Mouse (Mus musculus) heart, adult 11 months (tissue): ENCODE data around the gene Whamm.
A peak's percentile ranks its signal among the peaks of the same experiment; 100 is the strongest.

ENCODE experiments used
- DNase-seq: peaks from one replicate; pipeline ENCODE4 v3.0.0; 2022

Gene Whamm

DNA sequence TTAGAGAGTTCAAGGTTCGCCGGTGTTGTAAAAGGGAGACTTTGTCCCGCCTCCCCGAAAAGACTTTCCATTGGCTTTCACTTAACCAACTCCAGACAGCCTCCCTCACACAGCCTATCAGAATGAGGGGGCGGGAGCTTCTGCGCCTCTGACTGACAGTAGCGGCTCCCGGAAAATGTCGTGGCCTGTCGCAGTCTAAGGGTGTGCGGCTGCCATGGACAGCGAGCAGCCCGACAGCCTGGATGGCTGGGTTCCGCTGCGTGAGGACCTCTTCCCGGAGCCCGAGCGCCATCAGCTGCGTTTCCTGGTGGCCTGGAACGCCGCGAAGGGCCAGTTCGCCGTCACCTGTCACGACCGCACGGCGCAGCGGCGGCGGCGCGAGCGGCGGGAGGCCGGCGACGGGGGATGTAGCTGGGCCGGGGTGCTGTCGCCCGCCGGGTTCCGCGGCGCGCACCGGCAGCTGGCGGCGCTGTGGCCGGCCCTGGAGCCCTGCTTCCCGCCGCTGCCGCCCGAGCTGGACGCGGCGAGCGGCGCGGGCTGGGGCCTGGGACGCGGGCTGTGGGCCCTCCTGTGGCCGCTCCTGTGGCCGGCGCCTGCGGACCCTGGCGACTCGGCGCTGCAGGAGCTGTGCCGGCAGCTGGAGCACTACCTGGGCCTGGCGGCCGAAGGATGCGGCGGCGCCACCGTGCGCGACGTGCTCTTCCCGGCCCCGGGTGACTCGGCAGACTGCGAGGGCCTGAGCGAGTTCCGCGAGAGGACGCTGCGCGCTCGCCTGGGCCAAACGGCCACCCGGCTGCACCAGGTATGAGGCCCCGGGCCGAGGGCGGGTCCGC is at the start of gene Whamm:
Whamm (plus strand) TSS at position 159 of the 833 bp plus-strand sequence.
- peak; percentile 100 for DNase-seq

DNA sequence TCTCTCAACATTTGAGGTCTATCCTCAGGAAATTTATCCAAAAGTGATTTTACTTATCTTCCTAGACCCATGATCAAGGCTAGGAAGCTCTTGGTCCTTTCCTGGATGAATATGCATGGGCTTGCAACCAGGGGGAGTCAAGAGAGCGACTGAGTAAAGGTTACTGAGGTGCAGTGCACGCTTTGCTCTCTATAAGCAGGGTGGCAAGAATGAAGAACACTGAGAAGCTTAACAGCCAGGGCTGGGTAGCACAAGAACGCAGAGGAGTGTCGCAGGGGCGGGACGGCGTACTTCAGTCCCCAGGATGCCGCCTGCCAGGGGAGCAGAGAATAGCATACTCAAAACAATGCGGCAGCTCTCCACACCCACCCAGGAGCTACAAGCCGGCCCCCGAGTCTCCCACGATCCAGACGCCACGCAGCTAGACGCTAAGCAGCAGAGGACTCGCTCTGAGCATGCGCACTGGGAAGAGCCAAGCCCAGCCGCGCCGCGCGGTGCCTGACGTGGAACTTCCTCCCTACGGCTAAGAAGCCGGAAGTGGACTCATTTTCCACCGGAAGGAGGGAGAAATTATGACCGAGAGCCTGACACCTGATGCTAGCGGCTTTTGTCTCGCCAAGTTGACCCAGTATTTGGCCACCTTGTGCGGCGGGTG is 47.9 kb upstream of the Whamm start:
- DNase-seq = peak; percentile 99

DNA sequence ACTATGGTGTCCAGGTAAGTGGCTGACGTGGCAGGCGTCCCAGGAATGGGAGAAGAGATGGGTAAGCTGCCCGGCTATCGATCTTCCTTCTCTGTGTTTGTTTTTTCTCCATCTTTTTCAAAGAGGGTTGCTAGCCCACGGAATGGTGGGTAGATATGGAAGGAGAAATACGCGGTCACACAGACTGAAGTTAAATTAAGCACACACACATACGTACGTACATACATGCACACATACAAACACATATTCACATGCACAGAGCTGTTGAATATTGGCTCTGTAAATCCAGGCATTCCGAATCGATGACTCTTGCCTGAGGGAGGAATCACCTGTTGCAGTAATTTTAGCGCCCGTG is 47.4 kb upstream of the Whamm start:
- no peak for DNase-seq

DNA sequence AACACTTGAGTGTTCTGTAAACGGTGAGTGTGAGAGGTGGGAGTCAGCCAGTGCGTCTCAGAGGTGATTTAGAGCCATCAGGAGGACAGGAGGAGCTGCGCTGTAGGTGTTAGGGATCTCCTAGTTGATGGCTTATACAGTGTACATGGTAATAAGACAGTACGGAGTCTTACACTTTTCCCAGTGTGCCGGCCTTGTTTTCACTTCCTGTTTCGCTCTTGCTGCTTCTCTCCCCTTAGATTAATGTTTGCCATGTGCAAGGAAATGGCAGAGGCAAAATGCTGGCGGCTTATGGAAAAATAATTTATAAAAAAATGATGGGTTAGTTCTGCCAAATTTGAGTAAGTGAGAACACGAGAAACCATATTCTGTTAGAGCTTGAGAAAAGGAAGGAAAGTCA is 42.1 kb upstream of the Whamm start:
- no peak for DNase-seq

DNA sequence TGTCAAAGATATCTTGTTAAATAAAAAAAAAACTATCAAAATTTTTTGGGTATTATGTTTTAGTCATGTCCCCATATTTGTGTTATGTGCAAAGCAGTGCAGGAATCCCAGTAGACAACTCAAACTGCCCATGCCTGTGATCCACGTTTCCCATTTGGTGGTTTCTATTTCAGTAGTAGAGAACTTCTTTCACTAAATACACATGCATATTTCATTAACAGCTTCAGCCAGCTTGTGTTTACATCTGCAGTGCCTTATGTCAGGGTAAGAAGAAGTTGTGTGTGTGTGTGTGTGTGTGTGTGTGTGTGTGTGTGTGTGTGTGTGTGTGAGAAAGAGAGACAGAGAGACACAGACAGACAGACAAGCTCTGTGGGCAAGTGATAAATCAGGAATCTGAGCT is 39.6 kb upstream of the Whamm start:
- no peak for DNase-seq

DNA sequence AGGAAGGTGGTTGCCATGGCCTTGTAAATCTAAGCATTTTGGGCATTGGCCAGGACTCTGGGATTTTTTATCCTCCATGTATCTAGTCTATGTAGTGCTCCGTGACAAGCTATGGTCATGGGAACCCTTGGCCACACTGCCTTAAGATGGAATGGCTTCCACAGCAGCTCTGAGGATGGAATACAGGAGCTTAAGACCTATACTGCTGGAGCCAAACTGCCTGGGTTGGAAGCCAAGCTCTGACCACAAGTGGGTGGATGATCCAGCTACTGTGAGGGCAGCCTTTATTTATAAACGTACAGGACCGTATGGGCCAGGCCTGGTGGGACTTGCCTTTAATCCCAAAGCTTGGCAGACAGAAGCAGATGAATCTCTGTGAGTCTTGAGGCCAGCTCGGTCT is 34.6 kb upstream of the Whamm start:
- no peak for DNase-seq

DNA sequence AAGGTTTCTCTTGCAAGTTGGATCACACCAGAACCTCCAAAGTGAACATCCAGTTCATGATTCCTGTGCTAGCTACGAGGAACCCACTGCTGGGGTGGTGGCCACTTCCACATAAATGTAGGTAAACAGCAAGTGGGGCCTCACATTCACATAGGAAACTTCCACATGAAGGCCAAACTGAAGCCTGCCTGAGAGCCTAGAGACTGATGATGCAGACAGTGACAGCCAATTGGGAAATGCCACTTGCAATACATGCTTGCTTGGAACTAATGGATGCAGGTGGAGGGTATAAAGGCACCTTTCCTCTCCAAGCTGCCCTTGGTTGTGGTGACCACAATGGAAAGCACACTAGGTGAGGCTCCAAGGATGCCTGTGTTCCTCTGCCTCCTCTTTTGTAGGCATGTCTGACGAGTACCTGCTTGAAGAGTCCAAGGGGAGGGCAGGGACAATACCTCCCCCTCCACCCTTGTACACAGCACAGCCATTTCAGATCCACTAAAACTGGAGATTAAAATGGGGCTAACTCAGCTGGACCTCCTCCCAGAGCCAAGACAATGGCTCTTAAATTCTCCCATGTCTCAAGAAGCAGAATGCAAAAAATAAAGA is 32.9 kb upstream of the Whamm start:
- DNase-seq = peak; percentile 85

DNA sequence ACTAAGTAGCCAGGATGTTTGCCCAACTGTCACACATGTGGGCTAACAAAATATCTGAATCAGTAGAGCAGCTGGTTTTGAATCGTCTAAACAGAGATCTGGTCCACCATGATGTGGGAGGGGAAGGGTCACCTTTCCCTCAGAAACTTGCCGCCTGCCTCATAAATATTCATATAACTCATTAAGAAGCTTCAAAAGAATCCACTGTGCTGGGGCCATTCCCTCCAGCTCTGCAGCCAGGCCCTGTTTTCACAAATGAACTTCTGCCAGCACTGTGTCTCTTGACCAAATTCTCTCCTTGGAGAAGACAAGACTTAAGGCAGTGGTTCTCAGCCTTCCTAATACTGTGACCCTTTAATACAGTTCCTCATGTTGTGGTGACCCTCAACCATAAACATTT is 31.5 kb upstream of the Whamm start:
- no peak for DNase-seq

DNA sequence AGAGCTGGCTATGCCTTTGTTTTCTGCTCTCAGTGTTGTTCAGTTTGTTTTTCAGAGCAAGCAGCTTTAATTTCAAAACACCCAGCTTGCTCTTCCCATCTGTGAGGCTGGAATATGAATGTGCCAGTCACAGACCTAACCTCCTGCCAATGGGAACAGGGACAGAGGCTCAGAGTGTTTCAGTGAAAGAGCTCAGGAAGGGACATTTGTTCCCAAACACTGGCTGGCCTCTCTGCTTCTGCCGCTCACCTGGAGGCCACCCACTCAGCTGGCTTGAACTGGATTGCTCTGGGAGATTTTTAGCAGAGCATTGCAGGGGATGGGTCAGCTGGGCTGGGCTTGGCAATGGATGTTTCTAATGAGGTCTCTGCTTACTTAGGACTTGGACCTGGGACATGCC is 30.1 kb upstream of the Whamm start:
- DNase-seq = no peak

DNA sequence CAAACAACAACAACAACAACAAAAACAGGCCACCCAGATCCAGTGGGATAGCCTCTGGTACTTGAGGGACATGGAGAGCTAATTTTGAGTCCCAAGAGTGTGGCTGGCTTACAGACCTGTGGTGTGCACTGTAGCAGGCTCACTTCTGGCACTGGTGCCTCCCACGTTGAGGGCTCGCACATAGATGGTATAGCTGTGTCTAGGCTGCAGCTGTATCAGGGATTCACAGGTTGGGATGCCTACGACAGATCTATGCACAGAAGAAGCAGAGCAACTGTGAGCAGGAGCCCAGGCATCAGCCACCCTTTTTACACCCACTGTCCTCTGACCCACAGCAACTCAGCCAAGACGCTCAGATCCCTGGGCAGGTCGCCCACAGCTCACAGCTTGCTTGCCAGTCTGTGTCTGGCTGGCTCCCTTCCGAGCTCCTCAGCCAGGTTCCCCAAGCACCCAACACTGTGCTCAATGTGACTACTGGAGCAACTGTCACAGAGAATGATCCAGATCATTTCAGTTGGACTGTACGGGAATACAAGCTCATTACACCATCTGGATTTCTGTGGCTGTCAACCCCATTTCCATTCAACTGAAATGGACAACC is 29.0 kb upstream of the Whamm start:
- peak; percentile 97 for DNase-seq

DNA sequence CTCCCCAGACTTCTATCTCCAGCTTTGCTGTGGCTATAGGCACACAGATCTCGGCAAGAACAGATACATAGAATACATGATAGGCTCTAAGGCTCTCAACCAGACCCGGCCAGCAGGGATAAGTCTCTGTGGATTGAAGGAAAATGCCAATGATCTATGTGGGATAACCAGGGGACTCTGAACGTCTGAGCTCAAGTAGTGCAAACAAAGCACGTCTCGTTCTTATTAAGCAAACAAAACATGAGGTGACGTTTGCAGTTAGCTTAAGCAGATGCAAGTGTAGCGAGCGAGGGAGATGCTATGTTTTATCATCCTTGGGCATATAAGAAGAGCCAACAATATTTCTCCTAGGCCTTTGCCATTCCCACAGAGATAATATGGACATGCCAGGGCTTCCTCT is 28.1 kb upstream of the Whamm start:
- no peak for DNase-seq

DNA sequence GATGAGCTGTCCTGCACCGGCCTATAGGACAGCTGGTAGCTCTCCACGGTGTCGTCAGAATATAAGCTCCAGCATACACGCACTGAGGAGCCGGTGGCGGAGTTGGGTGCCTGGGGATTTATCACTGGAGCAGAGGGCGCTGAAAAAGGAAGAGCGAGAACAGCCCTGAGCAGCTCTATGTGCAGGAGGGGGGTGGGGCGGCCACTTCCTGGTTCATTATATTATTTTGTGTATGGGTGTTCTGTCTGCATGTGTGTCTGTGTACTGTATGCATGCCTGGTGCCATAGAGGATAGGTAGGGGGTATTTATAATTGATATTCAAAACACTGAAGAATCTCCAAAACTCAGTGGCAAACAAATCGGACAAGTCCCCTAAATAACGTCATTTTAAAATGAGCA is 22.2 kb upstream of the Whamm start:
- DNase-seq = no peak

DNA sequence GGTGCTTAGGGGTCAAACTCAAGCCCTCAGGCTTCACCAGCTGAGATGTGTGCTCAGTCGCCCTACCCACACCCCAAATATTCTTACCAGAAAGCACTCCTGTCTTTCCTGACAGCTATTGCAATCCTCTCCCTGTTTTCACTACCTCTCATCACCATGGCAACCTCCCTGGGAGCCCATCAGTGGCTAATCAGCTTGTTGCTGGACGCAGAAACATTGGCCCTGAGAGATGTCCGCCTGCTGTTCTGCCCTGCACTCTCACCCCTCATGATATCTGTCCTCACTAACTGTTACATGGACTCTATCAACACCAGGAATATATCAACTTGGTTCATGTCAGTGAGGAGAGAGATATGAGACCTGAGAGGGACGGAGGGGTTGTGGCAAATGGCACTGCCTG is 17.5 kb upstream of the Whamm start:
- no peak for DNase-seq

DNA sequence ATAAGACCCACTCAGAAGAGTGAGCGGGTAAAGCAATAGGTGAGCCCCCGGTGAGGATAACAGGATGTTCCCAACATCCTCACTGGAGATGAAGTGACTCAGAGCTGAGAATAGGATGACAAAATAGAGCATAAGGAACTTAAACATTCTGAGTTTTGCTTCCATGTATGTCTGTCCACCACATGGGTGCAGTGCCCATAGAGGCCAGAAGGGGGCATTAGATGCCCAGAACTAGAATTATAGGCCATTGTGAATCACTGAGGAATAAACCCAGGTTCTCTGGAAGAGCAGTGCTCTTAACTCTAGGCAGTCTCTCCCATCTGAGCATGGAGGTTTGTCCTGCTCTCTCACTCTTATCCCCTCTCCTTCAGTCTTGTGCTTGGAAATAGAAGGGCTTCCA is 16.7 kb upstream of the Whamm start:
- no peak for DNase-seq

DNA sequence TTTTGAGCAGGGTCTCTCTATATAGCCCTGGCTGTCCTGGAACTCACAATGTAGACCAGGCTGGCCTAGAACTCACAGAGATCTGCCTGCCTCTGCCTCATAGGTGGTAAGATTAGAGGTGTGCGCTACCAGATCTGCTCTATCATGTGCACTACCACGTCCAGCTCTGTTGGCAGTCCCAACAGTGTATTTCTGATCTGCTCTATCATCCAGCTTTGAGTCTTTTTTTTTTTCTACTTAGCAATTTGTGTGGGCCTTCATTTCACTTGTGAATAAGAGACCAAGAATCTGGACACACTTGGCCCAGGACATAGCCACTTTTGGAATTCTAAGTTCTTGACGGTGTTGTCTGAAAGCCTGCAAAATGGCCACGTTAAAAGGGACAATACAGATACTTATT is 14.2 kb upstream of the Whamm start:
- peak; percentile 65 for DNase-seq

DNA sequence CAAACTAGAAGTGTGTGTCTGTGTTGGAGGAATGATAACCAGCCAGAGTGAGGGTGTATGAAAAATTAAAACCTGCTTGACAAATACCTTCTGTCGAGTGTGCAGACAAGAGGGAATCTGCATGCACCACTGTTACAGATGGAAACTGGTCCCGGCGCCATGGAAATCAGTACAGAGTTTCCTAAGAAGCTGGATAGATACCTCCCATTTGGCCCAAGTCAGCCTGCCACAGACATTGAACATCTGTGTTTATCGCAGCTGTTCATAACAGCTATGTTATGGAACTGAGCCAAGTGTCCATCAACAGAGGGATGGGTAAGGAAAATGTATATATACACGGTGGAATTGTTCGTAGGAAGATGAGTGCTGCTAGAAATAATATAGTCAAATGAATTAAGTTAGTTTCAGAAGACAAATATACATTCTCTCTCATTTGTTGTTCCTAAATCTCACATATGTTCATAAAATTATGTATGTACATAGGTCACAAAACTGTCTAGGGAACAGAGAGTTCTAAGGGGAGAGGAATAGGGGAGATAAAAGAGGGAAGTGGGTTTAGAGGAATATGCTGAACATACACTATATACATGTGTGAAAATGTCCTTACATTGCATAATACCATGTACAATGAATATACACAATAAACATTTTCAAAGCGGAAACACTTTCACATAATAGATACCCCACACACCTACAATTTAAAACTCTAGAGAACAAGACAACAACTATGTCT is 13.6 kb upstream of the Whamm start:
- DNase-seq = peak; percentile 57

DNA sequence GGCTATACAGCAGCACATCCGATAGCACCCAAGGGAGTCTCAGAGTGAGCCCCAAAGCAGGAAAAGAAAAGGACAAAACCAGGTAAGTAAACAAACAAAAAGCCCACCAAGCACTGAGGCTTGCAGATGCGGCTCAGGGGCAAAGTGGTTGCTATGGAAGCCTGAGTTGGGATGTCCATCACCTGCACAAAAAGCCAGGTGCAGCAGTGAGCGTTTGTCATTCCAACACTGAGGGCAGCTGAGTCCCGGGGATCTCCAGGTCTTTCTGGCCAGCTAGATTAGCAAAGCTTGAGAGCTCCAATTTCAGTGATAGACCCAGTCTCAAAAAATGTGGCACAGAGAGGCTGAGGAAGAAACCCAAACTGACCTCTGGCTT is 13.1 kb upstream of the Whamm start:
- peak; percentile 76 for DNase-seq

DNA sequence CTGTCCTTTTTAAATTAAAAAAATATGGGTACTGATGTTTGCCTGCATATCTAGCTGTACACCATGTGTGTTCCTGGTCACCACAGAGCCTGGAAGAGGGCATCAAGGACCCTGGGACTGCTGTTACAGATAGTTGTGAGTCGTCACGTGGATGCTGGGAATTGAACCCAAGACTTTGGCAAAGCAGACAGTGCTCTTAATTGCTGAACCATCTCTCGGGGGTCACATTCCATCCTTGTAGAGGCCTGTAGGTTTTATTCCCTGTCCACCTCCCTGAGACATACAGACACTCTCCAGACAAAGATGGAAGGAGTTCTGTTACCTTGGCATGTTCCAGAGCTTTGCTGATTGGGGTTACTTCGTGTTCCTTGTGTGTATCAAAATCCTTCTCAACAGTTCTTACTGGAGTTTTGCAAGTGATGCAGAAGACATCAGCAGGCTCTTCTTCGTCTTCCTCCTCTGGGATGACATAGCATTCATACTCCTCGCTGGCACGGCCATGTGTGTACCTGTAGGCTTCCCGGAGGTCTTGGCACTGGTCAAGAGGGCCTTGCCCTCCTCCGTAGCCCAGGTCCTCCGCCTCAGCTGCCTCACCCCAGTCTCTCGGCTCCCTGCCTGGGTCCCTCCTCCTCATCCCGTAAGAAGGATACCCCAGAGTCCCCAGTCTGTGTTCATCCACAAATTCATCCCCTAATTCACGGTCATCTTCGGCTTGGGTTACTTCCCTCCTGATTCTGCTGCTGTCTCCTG is 11.7 kb upstream of the Whamm start:
- peak; percentile 70 for DNase-seq

DNA sequence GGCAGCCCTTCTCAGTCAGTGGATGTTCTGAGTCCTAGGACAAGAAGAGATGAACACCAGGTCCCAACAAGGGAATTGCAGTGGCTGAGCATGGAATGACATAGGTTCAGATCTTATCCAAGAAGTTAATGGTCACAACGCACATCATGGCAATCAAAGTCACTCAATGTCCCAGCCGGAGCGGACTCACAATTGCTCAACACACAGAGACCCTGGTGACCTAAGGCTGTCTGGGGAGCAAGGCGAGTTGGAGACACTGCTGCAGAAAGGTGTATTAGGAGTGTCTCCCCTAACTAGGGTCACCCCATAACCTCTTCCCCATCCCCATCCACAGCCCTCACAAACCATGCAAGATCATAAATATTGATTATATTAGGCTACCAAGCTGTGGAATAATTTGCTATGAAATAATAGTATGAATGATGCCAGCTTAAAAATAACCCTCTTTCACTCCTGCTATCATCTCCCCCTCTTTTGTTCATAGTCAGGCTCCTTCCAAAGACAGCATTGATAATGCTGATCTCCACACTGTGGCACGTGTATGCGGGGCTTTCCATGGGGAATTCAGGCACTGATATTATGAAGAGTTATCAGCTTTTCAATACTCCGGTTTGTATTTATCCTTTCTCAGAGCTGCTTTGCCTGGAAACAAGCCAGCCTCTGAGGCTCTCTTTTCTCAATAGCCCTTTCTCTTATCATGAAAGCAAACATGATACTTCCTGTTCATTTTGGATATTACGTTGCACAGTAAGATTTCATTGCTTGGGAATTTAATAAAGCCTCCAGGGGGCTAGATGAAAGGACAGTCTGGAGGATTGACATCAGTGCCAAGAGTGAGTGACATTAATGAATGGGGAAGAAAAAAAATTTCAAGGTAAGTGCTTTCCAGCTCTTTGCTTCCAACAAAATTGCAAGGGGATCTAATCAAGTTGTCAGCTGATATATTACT is 10.7 kb upstream of the Whamm start:
- peak; percentile 85 for DNase-seq

DNA sequence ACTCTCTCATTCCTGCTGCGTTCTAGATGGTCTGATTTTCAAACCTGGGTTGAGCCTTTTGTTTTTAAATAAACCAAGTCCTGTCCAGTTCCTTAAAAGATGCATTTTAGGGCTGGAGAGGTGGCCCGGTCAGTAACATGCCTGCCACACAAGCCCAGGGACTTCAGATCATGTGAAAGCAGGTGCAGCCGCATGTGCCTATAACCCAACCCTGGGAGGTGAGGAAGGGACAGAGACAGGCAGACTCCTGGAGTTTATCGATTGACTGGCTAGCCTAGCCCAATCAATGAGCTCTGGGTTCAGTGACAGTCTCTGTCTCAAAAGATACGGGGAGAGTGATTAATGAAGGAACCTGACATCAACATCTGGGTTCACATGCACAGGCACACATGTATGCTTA is 9.9 kb upstream of the Whamm start:
- peak; percentile 82 for DNase-seq

DNA sequence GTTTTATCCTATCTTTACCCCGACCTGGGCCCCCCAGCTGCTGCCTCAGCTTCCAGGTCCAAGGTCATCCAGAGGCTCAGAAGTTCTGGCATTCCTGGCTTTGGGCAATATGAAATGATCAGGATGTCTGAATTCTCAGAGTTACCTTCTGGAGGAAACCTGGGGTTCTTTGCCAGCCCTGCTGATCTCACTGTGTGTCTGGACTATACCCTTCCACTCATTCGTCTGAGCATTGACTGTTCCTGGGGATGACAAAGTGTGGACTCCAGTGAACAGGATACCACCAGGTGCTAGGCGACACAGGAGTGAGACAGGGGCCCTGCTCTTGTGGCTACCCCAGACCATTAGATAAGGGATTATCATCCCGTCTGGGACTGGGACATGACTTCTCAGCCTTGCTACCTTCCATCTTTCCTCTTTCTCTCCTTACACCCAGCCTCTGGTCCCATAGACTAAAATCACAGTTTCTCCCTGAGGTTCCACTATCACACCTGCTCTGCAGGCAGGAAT is 7.5 kb upstream of the Whamm start:
- peak; percentile 59 for DNase-seq
